Mouse (Mus musculus): ENCODE measurements around the gene Cd19.

Gene Cd19

GRCm38 (mm10) chr7:126414725-126415124 lies at the start of gene Cd19:
Cd19 (minus strand) TSS chr7:126414889.
- no peak for DNase-seq

GRCm38 (mm10) chr7:126464121-126464520 lies 49.4 kb upstream of the Cd19 start:
- peak; percentile 62 for DNase-seq

- DNase-seq, result no peak
Observed at GRCm38 (mm10) chr7:126463547-126463946, 48.9 kb upstream of the Cd19 start.

- DNase-seq, result no peak
Observed at GRCm38 (mm10) chr7:126463004-126463403, 48.3 kb upstream of the Cd19 start, which contains the start of gene Atp2a1. Atp2a1 (minus strand) TSS chr7:126463108.

- no peak for DNase-seq
Observed at GRCm38 (mm10) chr7:126461626-126462025, 46.9 kb upstream of the Cd19 start.

- no peak for DNase-seq
Observed at GRCm38 (mm10) chr7:126460623-126461399, 46.1 kb upstream of the Cd19 start.

GRCm38 (mm10) chr7:126458844-126459618 lies 44.3 kb upstream of the Cd19 start:
- DNase-seq, result no peak

GRCm38 (mm10) chr7:126458225-126458624 lies 43.5 kb upstream of the Cd19 start:
- DNase-seq, result no peak

GRCm38 (mm10) chr7:126456382-126457266 lies 41.9 kb upstream of the Cd19 start:
- DNase-seq, result no peak

- no peak for DNase-seq
Observed at GRCm38 (mm10) chr7:126455242-126455641, 40.6 kb upstream of the Cd19 start.

GRCm38 (mm10) chr7:126453861-126454260 lies 39.2 kb upstream of the Cd19 start:
- no peak for DNase-seq

- no peak for DNase-seq
Observed at GRCm38 (mm10) chr7:126452244-126452643, 37.6 kb upstream of the Cd19 start.

GRCm38 (mm10) chr7:126450641-126451040 lies 36.0 kb upstream of the Cd19 start:
- no peak for DNase-seq

- no peak for DNase-seq
Observed at GRCm38 (mm10) chr7:126449991-126450390, 35.3 kb upstream of the Cd19 start.

- no peak for DNase-seq
Observed at GRCm38 (mm10) chr7:126448481-126448880, 33.8 kb upstream of the Cd19 start.

GRCm38 (mm10) chr7:126446217-126446616 lies 31.5 kb upstream of the Cd19 start:
- no peak for DNase-seq

- no peak for DNase-seq
Observed at GRCm38 (mm10) chr7:126445104-126445815, 30.6 kb upstream of the Cd19 start.

GRCm38 (mm10) chr7:126444536-126444935 lies 29.8 kb upstream of the Cd19 start:
- DNase-seq, result no peak

GRCm38 (mm10) chr7:126443997-126444396 lies 29.3 kb upstream of the Cd19 start:
- DNase-seq, result no peak

GRCm38 (mm10) chr7:126440134-126440533 lies 25.4 kb upstream of the Cd19 start:
- no peak for DNase-seq

GRCm38 (mm10) chr7:126436851-126437250 lies 22.2 kb upstream of the Cd19 start:
- DNase-seq, result peak; percentile 79

GRCm38 (mm10) chr7:126435801-126436200 lies 21.1 kb upstream of the Cd19 start:
- no peak for DNase-seq

All from lung, postnatal 10 days (tissue).